Mouse (Mus musculus): ENCODE measurements around the gene Pon1. TPM values are rescaled to one million over a fixed set of nuclear protein-coding genes. Genes with fewer than 3 reads are reported as not detected.

Pon1 gene
- polyA plus RNA-seq, 1 experiment from 2014 or later, result not detected

DNA sequence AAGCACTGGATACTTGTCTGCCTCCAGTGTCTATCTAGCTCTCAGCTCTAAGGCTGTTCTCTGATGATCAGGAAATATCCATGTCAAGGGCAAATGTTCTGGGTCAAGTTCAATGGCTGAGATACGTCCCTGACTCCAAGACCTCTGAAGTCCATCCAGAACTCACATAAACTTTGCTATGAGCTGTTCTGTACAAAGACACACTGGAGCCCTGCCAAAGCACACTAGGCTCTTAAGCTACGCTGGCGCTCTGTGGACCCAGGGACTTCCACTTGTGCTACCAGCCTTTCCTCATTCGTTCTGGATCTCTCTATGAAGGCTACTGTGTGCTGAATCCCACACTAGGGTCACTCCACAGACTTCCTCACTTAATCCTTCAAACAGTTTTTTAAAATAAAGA lies 4.2 kb downstream of the Pon1 start:
- no peak overlapping the region for H3K4me2 ChIP-seq (ENCODE audit: low read depth, low read length)
- H3K9ac ChIP-seq (replicated peaks; ENCODE audit: low read length), result no peak overlapping the region
- H3K27me3 ChIP-seq (ENCODE audit: control insufficient read depth, insufficient read depth, low read length), result no peaks in the 10 kb centered on the region
- WGBS, result 73% methylated on average over 4 of the region's 4 CpGs
- no peaks in the 10 kb centered on the region for H3K36me3 ChIP-seq (replicated peaks; ENCODE audit: control insufficient read depth, insufficient read depth, low read depth, low read length)
- DNase-seq (ENCODE audit: low spot score) (no peak), ATAC-seq (replicated peaks; ENCODE audit: insufficient number of reproducible peaks, low FRiP score, low TSS enrichment, low read depth) (no peak)
- H3K4me1 ChIP-seq (ENCODE audit: control insufficient read depth, insufficient read depth, low read length), result no peaks in the 10 kb centered on the region
- no peaks in the 10 kb centered on the region for H3K9me3 ChIP-seq (replicated peaks; ENCODE audit: control insufficient read depth, low read length)
- H3K4me3 ChIP-seq (ENCODE audit: low read depth, low read length), result no peak overlapping the region
- no peak overlapping the region for H3K27ac ChIP-seq (replicated peaks; ENCODE audit: low read depth, low read length)

GRCm38 (mm10) chr6:5188938-5189337 lies 4.8 kb downstream of the Pon1 start:
- 60% methylated on average over 6 of the region's 6 CpGs for WGBS
- H3K9ac ChIP-seq (replicated peaks; ENCODE audit: low read length), result no peak overlapping the region
- no peaks in the 10 kb centered on the region for H3K27me3 ChIP-seq (ENCODE audit: control insufficient read depth, insufficient read depth, low read length)
- DNase-seq (ENCODE audit: low spot score) (no peak), ATAC-seq (replicated peaks; ENCODE audit: insufficient number of reproducible peaks, low FRiP score, low TSS enrichment, low read depth) (no peak)
- H3K4me1 ChIP-seq (ENCODE audit: control insufficient read depth, insufficient read depth, low read length), result no peaks in the 10 kb centered on the region
- H3K36me3 ChIP-seq (replicated peaks; ENCODE audit: control insufficient read depth, insufficient read depth, low read depth, low read length), result no peaks in the 10 kb centered on the region
- no peak overlapping the region for H3K27ac ChIP-seq (replicated peaks; ENCODE audit: low read depth, low read length)
- no peak overlapping the region for H3K4me3 ChIP-seq (ENCODE audit: low read depth, low read length)
- no peak overlapping the region for H3K4me2 ChIP-seq (ENCODE audit: low read depth, low read length)
- H3K9me3 ChIP-seq (replicated peaks; ENCODE audit: control insufficient read depth, low read length), result no peaks in the 10 kb centered on the region

DNA sequence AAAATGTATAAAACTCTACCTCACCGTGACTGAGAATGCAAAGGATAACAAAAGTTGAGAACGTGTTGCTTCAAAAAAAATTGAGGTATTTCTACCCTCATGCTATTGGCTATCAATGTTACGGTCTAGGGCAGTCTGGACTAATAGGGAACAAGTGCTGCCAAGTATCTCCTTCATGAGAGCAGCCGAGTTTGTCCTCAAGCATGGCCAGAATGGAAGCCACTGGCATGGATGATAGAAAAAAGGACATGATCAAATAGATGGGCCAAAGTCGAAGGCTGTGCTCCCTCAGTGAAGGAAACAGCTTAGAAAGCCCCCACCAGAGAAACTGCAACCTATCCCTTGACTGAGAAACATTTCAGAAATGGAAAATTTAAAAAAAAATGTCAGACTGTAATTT lies 5.7 kb downstream of the Pon1 start:
- Histone ChIP-seq H3K9ac (replicated peaks; ENCODE audit: low read length) (no peak overlapping the region), H3K9me3 (replicated peaks; ENCODE audit: control insufficient read depth, low read length) (no peaks in the 10 kb centered on the region), H3K4me2 (ENCODE audit: low read depth, low read length) (no peak overlapping the region), H3K36me3 (replicated peaks; ENCODE audit: control insufficient read depth, insufficient read depth, low read depth, low read length) (no peaks in the 10 kb centered on the region), H3K27me3 (ENCODE audit: control insufficient read depth, insufficient read depth, low read length) (no peaks in the 10 kb centered on the region), H3K4me1 (ENCODE audit: control insufficient read depth, insufficient read depth, low read length) (no peaks in the 10 kb centered on the region), H3K4me3 (ENCODE audit: low read depth, low read length) (no peak overlapping the region), H3K27ac (replicated peaks; ENCODE audit: low read depth, low read length) (no peak overlapping the region)
- ATAC-seq (replicated peaks; ENCODE audit: insufficient number of reproducible peaks, low FRiP score, low TSS enrichment, low read depth) (no peak), DNase-seq (ENCODE audit: low spot score) (no peak)
- WGBS, result 86% methylated on average over 5 of the region's 5 CpGs

DNA sequence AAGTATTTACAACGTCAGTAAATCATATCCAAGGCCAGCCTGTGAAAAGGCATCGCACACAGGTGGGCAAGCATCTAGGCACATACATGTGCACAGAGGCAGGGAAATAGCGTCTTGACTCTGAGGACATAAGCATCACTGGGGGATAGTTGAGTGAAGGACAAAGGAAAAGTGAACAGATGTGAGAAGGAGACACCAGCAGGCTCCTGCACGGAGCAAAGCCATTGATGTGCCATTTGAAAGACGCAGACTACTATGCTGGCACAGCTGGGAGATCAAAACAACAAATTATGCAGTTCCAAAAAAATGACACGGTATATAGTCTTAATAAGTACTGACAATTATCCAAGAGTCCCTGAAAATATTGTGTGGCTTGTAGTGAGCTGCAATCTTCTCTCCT lies 6.2 kb downstream of the Pon1 start:
- Histone ChIP-seq H3K4me3 (ENCODE audit: low read depth, low read length) (no peak overlapping the region), H3K9ac (replicated peaks; ENCODE audit: low read length) (no peak overlapping the region)
- WGBS, result 83% methylated on average over 6 of the region's 6 CpGs

GRCm38 (mm10) chr6:5186229-5186950 lies 7.4 kb downstream of the Pon1 start:
- Histone ChIP-seq H3K27me3 (ENCODE audit: control insufficient read depth, insufficient read depth, low read length) (no peaks in the 10 kb centered on the region), H3K4me3 (ENCODE audit: low read depth, low read length) (no peak overlapping the region), H3K27ac (replicated peaks; ENCODE audit: low read depth, low read length) (no peak overlapping the region), H3K4me2 (ENCODE audit: low read depth, low read length) (no peak overlapping the region), H3K4me1 (ENCODE audit: control insufficient read depth, insufficient read depth, low read length) (no peaks in the 10 kb centered on the region), H3K36me3 (replicated peaks; ENCODE audit: control insufficient read depth, insufficient read depth, low read depth, low read length) (no peaks in the 10 kb centered on the region), H3K9ac (replicated peaks; ENCODE audit: low read length) (no peak overlapping the region), H3K9me3 (replicated peaks; ENCODE audit: control insufficient read depth, low read length) (no peaks in the 10 kb centered on the region)
- DNase-seq (ENCODE audit: low spot score), result peak; percentile 44
- WGBS, result 72% methylated on average over 7 of the region's 7 CpGs
- no peak for ATAC-seq (replicated peaks; ENCODE audit: insufficient number of reproducible peaks, low FRiP score, low TSS enrichment, low read depth)

More for the DNA sequence above, 6.2 kb downstream of the Pon1 start:
- Histone ChIP-seq H3K4me1 (ENCODE audit: control insufficient read depth, insufficient read depth, low read length) (no peaks in the 10 kb centered on the region), H3K27ac (replicated peaks; ENCODE audit: low read depth, low read length) (no peak overlapping the region), H3K27me3 (ENCODE audit: control insufficient read depth, insufficient read depth, low read length) (no peaks in the 10 kb centered on the region), H3K4me2 (ENCODE audit: low read depth, low read length) (no peak overlapping the region), H3K9me3 (replicated peaks; ENCODE audit: control insufficient read depth, low read length) (no peaks in the 10 kb centered on the region), H3K36me3 (replicated peaks; ENCODE audit: control insufficient read depth, insufficient read depth, low read depth, low read length) (no peaks in the 10 kb centered on the region)
- no peak for ATAC-seq (replicated peaks; ENCODE audit: insufficient number of reproducible peaks, low FRiP score, low TSS enrichment, low read depth)
- DNase-seq (ENCODE audit: low spot score), result no peak

- no peaks in the 10 kb centered on the region for H3K27me3 ChIP-seq (ENCODE audit: control insufficient read depth, insufficient read depth, low read length)
- H3K4me3 ChIP-seq (ENCODE audit: low read depth, low read length), result no peak overlapping the region
- H3K4me1 ChIP-seq (ENCODE audit: control insufficient read depth, insufficient read depth, low read length), result no peaks in the 10 kb centered on the region; the same call in 1 of the 2 replicates
- H3K9ac ChIP-seq (replicated peaks; ENCODE audit: low read length), result no peak overlapping the region
- no peaks in the 10 kb centered on the region for H3K36me3 ChIP-seq (replicated peaks; ENCODE audit: control insufficient read depth, insufficient read depth, low read depth, low read length)
- H3K4me2 ChIP-seq (ENCODE audit: low read depth, low read length), result no peak overlapping the region
- H3K27ac ChIP-seq (replicated peaks; ENCODE audit: low read depth, low read length), result no peak overlapping the region
- H3K9me3 ChIP-seq (replicated peaks; ENCODE audit: control insufficient read depth, low read length), result no peaks in the 10 kb centered on the region
- ATAC-seq (replicated peaks; ENCODE audit: insufficient number of reproducible peaks, low FRiP score, low TSS enrichment, low read depth), result no peak
- no peak for DNase-seq (ENCODE audit: low spot score)
- 80% methylated on average over 5 of the region's 5 CpGs for WGBS
These were observed 13.1 kb downstream of the Pon1 start for GRCm38 (mm10) chr6:5180645-5181044.

DNA sequence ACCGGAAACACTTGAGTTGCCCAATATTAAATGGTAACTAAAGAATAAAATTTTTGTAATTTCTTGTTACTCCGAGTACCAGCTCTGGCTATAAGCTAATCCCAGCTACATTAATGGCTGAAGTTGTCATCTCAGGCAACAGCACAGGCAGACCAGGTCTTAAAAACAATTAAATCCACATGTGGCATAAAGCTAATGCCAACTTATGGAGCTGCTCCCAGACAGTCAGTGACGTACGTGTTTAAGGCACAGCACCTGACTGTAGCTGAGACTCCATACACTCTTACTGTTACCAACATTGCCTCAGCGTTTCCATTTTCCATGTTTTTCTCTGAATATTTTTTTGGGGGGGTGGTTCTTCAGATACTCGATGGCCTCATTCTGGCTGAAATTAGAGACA lies 14.6 kb downstream of the Pon1 start:
- H3K27ac ChIP-seq (replicated peaks; ENCODE audit: low read depth, low read length), result no peak overlapping the region
- H3K27me3 ChIP-seq (ENCODE audit: control insufficient read depth, insufficient read depth, low read length), result no peaks in the 10 kb centered on the region
- no peaks in the 10 kb centered on the region for H3K9me3 ChIP-seq (replicated peaks; ENCODE audit: control insufficient read depth, low read length)
- no peaks in the 10 kb centered on the region for H3K36me3 ChIP-seq (replicated peaks; ENCODE audit: control insufficient read depth, insufficient read depth, low read depth, low read length)
- ATAC-seq (replicated peaks; ENCODE audit: insufficient number of reproducible peaks, low FRiP score, low TSS enrichment, low read depth) (no peak), DNase-seq (ENCODE audit: low spot score) (no peak)
- no peak overlapping the region for H3K9ac ChIP-seq (replicated peaks; ENCODE audit: low read length)
- no peak overlapping the region for H3K4me2 ChIP-seq (ENCODE audit: low read depth, low read length)
- WGBS, result 70% methylated on average over 6 of the region's 6 CpGs
- no peaks in the 10 kb centered on the region; the same call in 1 of the 2 replicates for H3K4me1 ChIP-seq (ENCODE audit: control insufficient read depth, insufficient read depth, low read length)
- H3K4me3 ChIP-seq (ENCODE audit: low read depth, low read length), result no peak overlapping the region

DNA sequence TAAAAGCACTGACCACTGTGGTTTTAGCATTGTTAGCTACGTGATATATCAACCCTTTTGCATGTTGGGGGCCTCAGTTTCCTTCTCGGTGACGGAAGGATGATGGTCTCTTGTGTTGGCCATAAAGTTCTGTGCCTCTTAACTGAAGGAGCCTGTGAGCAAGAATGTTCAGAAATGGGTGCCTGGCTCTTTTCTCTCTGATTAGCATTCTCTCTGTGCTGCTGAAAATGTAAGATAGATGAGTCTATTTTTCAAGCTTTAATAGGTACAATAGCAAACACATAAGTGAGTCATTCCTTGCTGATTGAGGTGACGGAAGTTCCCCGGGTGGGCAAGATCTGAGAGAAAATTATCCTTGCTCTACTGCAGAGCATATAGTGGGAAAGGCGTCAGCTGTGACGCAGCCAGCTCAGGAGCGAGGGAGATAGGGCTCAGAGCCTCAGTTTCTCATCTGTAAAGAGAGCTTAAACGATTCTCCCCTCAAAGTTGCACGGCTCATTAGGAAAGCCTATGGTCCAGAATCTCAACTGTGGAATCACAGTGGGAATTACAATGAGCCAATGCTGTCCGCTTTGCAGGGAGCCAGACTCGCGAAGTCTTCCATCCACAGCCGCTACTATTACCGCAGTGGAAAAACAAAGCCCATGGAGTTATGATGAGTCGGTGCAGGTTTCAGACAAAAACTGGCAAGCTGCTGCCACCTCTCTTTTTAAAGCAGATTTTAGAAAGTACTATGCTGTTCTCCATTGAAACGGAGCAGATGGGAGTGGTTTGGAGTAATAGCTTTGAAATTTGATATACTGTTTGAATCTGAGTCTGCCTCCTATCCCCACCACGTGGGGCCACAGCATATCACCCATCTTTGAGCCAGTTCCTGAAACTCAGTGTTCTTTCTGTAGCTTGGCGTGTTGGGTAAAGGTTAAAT lies 15.5 kb downstream of the Pon1 start:
- no peak overlapping the region for H3K4me3 ChIP-seq (ENCODE audit: low read depth, low read length)
- H3K4me1 ChIP-seq (ENCODE audit: control insufficient read depth, insufficient read depth, low read length), result no peaks in the 10 kb centered on the region; the same call in 1 of the 2 replicates
- H3K4me2 ChIP-seq (ENCODE audit: low read depth, low read length), result peak overlapping the region; percentile 29; the same call in 1 of the 2 replicates
- no peaks in the 10 kb centered on the region for H3K27me3 ChIP-seq (ENCODE audit: control insufficient read depth, insufficient read depth, low read length)
- peak; percentile 62 for DNase-seq (ENCODE audit: low spot score)
- no peak overlapping the region for H3K9ac ChIP-seq (replicated peaks; ENCODE audit: low read length)
- no peak; the same call in 1 of the 2 replicates for ATAC-seq (replicated peaks; ENCODE audit: insufficient number of reproducible peaks, low FRiP score, low TSS enrichment, low read depth)
- H3K9me3 ChIP-seq (replicated peaks; ENCODE audit: control insufficient read depth, low read length), result no peaks in the 10 kb centered on the region
- 47% methylated on average over 19 of the region's 19 CpGs for WGBS
- no peak overlapping the region for H3K27ac ChIP-seq (replicated peaks; ENCODE audit: low read depth, low read length)
- H3K36me3 ChIP-seq (replicated peaks; ENCODE audit: control insufficient read depth, insufficient read depth, low read depth, low read length), result no peaks in the 10 kb centered on the region
